Mouse (Mus musculus): ENCODE measurements around the gene Tmem121b.

GRCm38 (mm10) chr6:120504051-120504450 lies 10.4 kb upstream of the Tmem121b start:
- TF ChIP-seq POLR2A (IDR thresholded peaks at IDR 0.05; ENCODE audit: control insufficient read depth in 1 of 2, insufficient read depth in 1 of 2, low read depth in 1 of 2, low read length in 2 of 2, poor library complexity in 1 of 2) (no peak), JUND (IDR thresholded peaks at IDR 0.05; ENCODE audit: low read depth, low read length) (no peak), CHD1 (IDR thresholded peaks at IDR 0.05; ENCODE audit: low read depth, low read length) (no peak)
